Mouse (Mus musculus) CH12.LX (cell line): ENCODE results near the gene Gm20388. TPM values are rescaled to one million over a fixed set of nuclear protein-coding genes. Genes with fewer than 3 reads are reported as not detected.

ENCODE experiments used
- DNase-seq: peaks from one replicate; pipeline ENCODE4 v3.0.0-alpha.2; 2013; ENCODE audit errors: extremely low read depth
- H3K27ac ChIP-seq: 2 replicates; pipeline ENCODE4 v1.5.1; 2012; ENCODE audit warnings: low read depth, mild to moderate bottlenecking, control low read depth, moderate library complexity; ENCODE audit not compliant: insufficient read depth
- H3K27me3 ChIP-seq: replicated peaks from 2 replicates; pipeline ENCODE3; 2012; ENCODE audit warnings: inconsistent platforms
- H3K36me3 ChIP-seq, 2 experiments: replicated peaks in 1 of 2; 2 replicates each; pipeline versions ENCODE3 to v1.6.1; 2012; ENCODE audit warnings: inconsistent platforms in 1 of 2, low read length in 1 of 2, mild to moderate bottlenecking in 1 of 2, mixed read lengths in 1 of 2, moderate library complexity in 1 of 2; ENCODE audit not compliant: control insufficient read depth in 1 of 2, insufficient read depth in 1 of 2
- H3K4me1 ChIP-seq, 2 experiments: 2 replicates each; pipeline ENCODE4 v1.6.1; 2012; ENCODE audit warnings: inconsistent platforms in 1 of 2, moderate library complexity in 1 of 2; ENCODE audit not compliant: insufficient read depth in 2 of 2, control insufficient read depth in 1 of 2
- H3K4me2 ChIP-seq: 2 replicates; pipeline ENCODE4 v1.6.1; 2012; ENCODE audit warnings: low read depth, mild to moderate bottlenecking, control low read depth; ENCODE audit not compliant: poor library complexity, insufficient read depth, severe bottlenecking
- H3K4me3 ChIP-seq, 3 experiments: fragments of 150-350 bp in 1 of 3; sonication (generic) in 1 of 3; replicated peaks in 1 of 3; 2 replicates each; pipeline versions ENCODE3 to v1.5.1; 2011 to 2012; ENCODE audit warnings: low read depth in 2 of 3, low read length in 2 of 3, mild to moderate bottlenecking in 2 of 3, moderate library complexity in 2 of 3, control low read depth in 1 of 3, improper control_type of control experiment in 1 of 3, inconsistent platforms in 1 of 3, mixed read lengths in 1 of 3; ENCODE audit not compliant: poor library complexity in 1 of 3
- H3K79me2 ChIP-seq: replicated peaks from 2 replicates; pipeline ENCODE4 v1.6.1; 2012; ENCODE audit warnings: mild to moderate bottlenecking, moderate library complexity; ENCODE audit not compliant: control insufficient read depth, poor library complexity, insufficient read depth, severe bottlenecking; ENCODE audit errors: extremely low read depth
- H3K9ac ChIP-seq: 2 replicates; pipeline ENCODE4 v1.6.1; 2012; ENCODE audit warnings: low read depth, mild to moderate bottlenecking, control low read depth, moderate library complexity; ENCODE audit not compliant: insufficient read depth
- H3K9me3 ChIP-seq: replicated peaks from 2 replicates; pipeline ENCODE3; 2012; ENCODE audit warnings: low read length, inconsistent platforms, mixed read lengths
- CHD2 ChIP-seq: IDR thresholded peaks from 2 replicates; pipeline ENCODE4 v1.6.1; 2011; ENCODE audit warnings: low read length, improper control_type of control experiment
- E2F4 ChIP-seq: IDR thresholded peaks from 2 replicates; pipeline ENCODE4 v1.6.1; 2011; ENCODE audit warnings: low read depth, low read length, improper control_type of control experiment; ENCODE audit not compliant: insufficient replicate concordance
- ETS1 ChIP-seq: conservative IDR thresholded peaks from 2 replicates; pipeline ENCODE4 v1.6.1; 2012; ENCODE audit warnings: low read depth, mild to moderate bottlenecking, inconsistent platforms, low read length, improper control_type of control experiment, moderate library complexity
- GABPA ChIP-seq: IDR thresholded peaks from 2 replicates; pipeline ENCODE4 v1.6.1; 2012; ENCODE audit warnings: low read depth, low read length, improper control_type of control experiment, inconsistent platforms; ENCODE audit not compliant: insufficient replicate concordance
- HCFC1 ChIP-seq: IDR thresholded peaks from 2 replicates; pipeline ENCODE4 v1.6.1; 2012; ENCODE audit warnings: low read depth, mild to moderate bottlenecking, inconsistent platforms, low read length, improper control_type of control experiment
- JUN ChIP-seq: IDR thresholded peaks from 2 replicates; pipeline ENCODE4 v1.6.1; 2011; ENCODE audit warnings: low read depth, mild to moderate bottlenecking, low read length, improper control_type of control experiment, moderate library complexity; ENCODE audit not compliant: insufficient read depth
- JUND ChIP-seq: conservative IDR thresholded peaks from 2 replicates; pipeline ENCODE4 v1.6.1; 2011; ENCODE audit warnings: low read depth, low read length, improper control_type of control experiment
- KAT2A ChIP-seq: IDR thresholded peaks from 2 replicates; pipeline ENCODE4 v1.6.1; 2012; ENCODE audit warnings: low read length, improper control_type of control experiment, inconsistent platforms; ENCODE audit not compliant: insufficient replicate concordance
- MAFK ChIP-seq: IDR thresholded peaks from 2 replicates; pipeline ENCODE4 v1.6.1; 2011; ENCODE audit warnings: low read length, improper control_type of control experiment; ENCODE audit not compliant: insufficient replicate concordance
- MAX ChIP-seq: IDR thresholded peaks from 2 replicates; pipeline ENCODE4 v1.6.1; 2011; ENCODE audit warnings: low read length, improper control_type of control experiment
- MEF2A ChIP-seq: IDR thresholded peaks from 2 replicates; pipeline ENCODE4 v1.6.1; 2014; ENCODE audit warnings: low read depth, mild to moderate bottlenecking, inconsistent platforms, low read length, improper control_type of control experiment, borderline replicate concordance
- MYC ChIP-seq: IDR thresholded peaks from 2 replicates; pipeline ENCODE4 v1.6.1; 2011; ENCODE audit warnings: low read depth, mild to moderate bottlenecking, improper control_type of control experiment, low read length
- NRF1 ChIP-seq: IDR thresholded peaks from 2 replicates; pipeline ENCODE4 v1.6.1; 2014; ENCODE audit warnings: low read depth, mild to moderate bottlenecking, inconsistent platforms, low read length, improper control_type of control experiment, moderate library complexity
- POLR2A ChIP-seq: IDR thresholded peaks from 2 replicates; pipeline ENCODE4 v1.6.1; 2011; ENCODE audit warnings: low read depth, mild to moderate bottlenecking, improper control_type of control experiment, low read length
- POLR2AphosphoS2 ChIP-seq: IDR thresholded peaks from 2 replicates; pipeline ENCODE4 v1.6.1; 2011; ENCODE audit warnings: low read depth, low read length, improper control_type of control experiment
- RAD21 ChIP-seq: IDR thresholded peaks from 2 replicates; pipeline ENCODE4 v1.6.1; 2011; ENCODE audit warnings: low read depth, mild to moderate bottlenecking, low read length, improper control_type of control experiment, moderate library complexity
- RCOR1 ChIP-seq: conservative IDR thresholded peaks from 2 replicates; pipeline ENCODE4 v1.6.1; 2012; ENCODE audit warnings: low read depth, mild to moderate bottlenecking, inconsistent platforms, low read length, improper control_type of control experiment
- SIN3A ChIP-seq: IDR thresholded peaks from 2 replicates; pipeline ENCODE4 v1.6.1; 2012; ENCODE audit warnings: low read length, improper control_type of control experiment, inconsistent platforms
- SMC3 ChIP-seq: IDR thresholded peaks from 2 replicates; pipeline ENCODE4 v1.6.1; 2011; ENCODE audit warnings: low read depth, low read length, improper control_type of control experiment
- TCF12 ChIP-seq: IDR thresholded peaks from 2 replicates; pipeline ENCODE4 v1.6.1; 2014; ENCODE audit warnings: low read depth, mild to moderate bottlenecking, inconsistent platforms, low read length, improper control_type of control experiment
- UBTF ChIP-seq: IDR thresholded peaks from 2 replicates; pipeline ENCODE4 v1.6.1; 2012; ENCODE audit warnings: low read depth, mild to moderate bottlenecking, inconsistent platforms, low read length, improper control_type of control experiment, moderate library complexity
- USF1 ChIP-seq: IDR thresholded peaks from 2 replicates; pipeline ENCODE4 v1.6.1; 2014; ENCODE audit warnings: low read depth, mild to moderate bottlenecking, inconsistent platforms, low read length, improper control_type of control experiment
- USF2 ChIP-seq: conservative IDR thresholded peaks from 2 replicates; pipeline ENCODE4 v1.6.1; 2011; ENCODE audit warnings: low read depth, low read length, improper control_type of control experiment
- ZC3H11A ChIP-seq: IDR thresholded peaks from 2 replicates; pipeline ENCODE4 v1.6.1; 2012; ENCODE audit warnings: low read depth, mild to moderate bottlenecking, inconsistent platforms, low read length, improper control_type of control experiment
- ZKSCAN1 ChIP-seq: IDR thresholded peaks from 2 replicates; pipeline ENCODE4 v1.6.1; 2012; ENCODE audit warnings: low read depth, inconsistent platforms, low read length, improper control_type of control experiment, borderline replicate concordance
- dilution Hi-C: fragments of 300-500 bp; cut with MboI; formaldehyde crosslinking; loops from 2 replicates; pipeline ENCODE4 v1.14.3; 2020; ENCODE audit warnings: low sequenced_read_pairs; ENCODE audit not compliant: extremely low pct_unique_long_range_greater_than_20kb, extremely low pct_ligation_motif_present
- in situ Hi-C: fragments of 300-500 bp; cut with MboI; formaldehyde crosslinking; loops from 3 replicates; pipeline ENCODE4 v1.14.3; 2019; ENCODE audit warnings: low sequenced_read_pairs, low pct_ligation_motif_present, low pct_unique_long_range_greater_than_20kb, mixed read lengths
- polyA plus RNA-seq: library from polyadenylated mRNA; unstranded; fragments of >175 nt; gene quantifications from 2 replicates; pipeline ENCODE4 v1.2.1, GENCODE M21; 2012; ENCODE audit warnings: low read depth; ENCODE audit not compliant: insufficient read length
- total RNA-seq, 2 experiments: library from RNA; depleted of rRNA; stranded (reverse); fragments of 300-350 nt in 1 of 2; fragments of >200 nt in 1 of 2; gene quantifications; 2 replicates each; pipeline ENCODE4 v1.2.3; 2012 to 2014

The Gm20388 gene
- total and polyA plus RNA-seq, 3 experiments, result 14.8 to 26.3 (median 22.2) TPM

DNA sequence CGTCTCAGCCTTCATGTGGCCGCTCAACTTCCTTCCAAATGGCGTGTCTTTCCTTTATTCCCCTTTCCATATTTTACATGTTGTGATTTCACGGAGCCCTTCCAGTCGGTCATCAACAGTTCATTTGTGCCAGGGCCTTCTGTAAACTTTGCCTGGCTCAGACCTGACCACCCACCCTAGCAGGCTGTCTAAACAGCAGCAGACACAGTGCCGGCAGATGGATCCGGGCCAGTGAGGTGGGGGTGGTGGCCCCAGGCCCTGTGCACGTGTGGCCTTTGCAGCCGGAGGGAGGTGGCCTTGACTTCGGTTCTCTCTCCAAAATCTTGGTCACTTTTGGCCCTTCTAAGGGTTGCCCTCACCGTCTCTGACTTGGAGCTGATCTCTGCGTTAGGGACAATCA lies 940.8 kb downstream of the Gm20388 start:
- Histone ChIP-seq H3K4me1 (0 out of 4 replicates have a peak, but pooled peaks cover 0 to 2% of the 10 kb centered on the region in 2 experiments), H3K9ac (no peak overlapping the region), H3K4me2 (no peak overlapping the region), H3K27ac (no peak overlapping the region), H3K9me3 (peaks cover 21% of the 10 kb centered on the region), H3K79me2 (no peaks in the 10 kb centered on the region)
- DNase-seq, result no peak
- dilution Hi-C loops, result no loop called here
- TF ChIP-seq POLR2A, result no peak
- TF ChIP-seq HCFC1, result no peak
- no peak for TF ChIP-seq USF2
- TF ChIP-seq USF1, result no peak
- no peak for TF ChIP-seq SMC3
- TF ChIP-seq JUND, result no peak
- TF ChIP-seq KAT2A, result no peak
- no peak for TF ChIP-seq RCOR1
- no peak for TF ChIP-seq NRF1
- no peak for TF ChIP-seq POLR2AphosphoS2
- no peak for TF ChIP-seq TCF12
- TF ChIP-seq MYC, result no peak
- TF ChIP-seq MAX, result no peak
- TF ChIP-seq MEF2A, result no peak
- TF ChIP-seq ETS1, result no peak
- no peak for TF ChIP-seq E2F4
- TF ChIP-seq, all 38 proteins: peak for 0
- Histone ChIP-seq H3K36me3 (no peaks in the 10 kb centered on the region), H3K4me3 (no peak overlapping the region), H3K27me3 (peaks cover 68% of the 10 kb centered on the region)
- in situ Hi-C loops, result no loop called here

DNA sequence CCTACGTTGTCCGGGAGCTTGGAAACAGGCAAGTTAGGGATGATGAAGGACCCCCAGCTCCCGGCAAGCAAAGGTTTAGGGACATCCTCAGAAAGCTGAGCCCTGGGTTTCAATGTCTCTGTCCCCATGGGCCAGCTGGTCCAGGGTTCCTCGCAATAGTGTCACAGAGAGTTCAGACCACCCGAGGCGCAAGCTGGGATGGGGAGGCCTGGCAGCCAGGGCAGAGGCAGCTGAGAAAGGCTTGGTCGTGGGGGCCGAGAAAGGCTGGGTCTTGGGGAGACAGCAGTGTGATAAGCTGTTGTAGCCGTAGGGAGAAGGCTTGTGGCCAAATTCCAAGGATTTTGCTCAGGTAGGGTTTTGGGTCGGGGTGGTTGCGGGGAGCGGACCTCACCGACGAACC lies 949.2 kb downstream of the Gm20388 start:
- Histone ChIP-seq H3K4me2 (no peak overlapping the region), H3K79me2 (no peaks in the 10 kb centered on the region), H3K27me3 (peaks cover 58% of the 10 kb centered on the region), H3K4me1 (no peaks in the 10 kb centered on the region), H3K36me3 (no peaks in the 10 kb centered on the region), H3K4me3 (no peak overlapping the region), H3K9ac (no peak overlapping the region), H3K9me3 (peaks cover 9% of the 10 kb centered on the region), H3K27ac (no peak overlapping the region)
- TF ChIP-seq UBTF (no peak), ZKSCAN1 (no peak), TCF12 (no peak), MEF2A (no peak), SMC3 (no peak), RAD21 (no peak), SIN3A (no peak), CHD2 (no peak), MYC (no peak), MAFK (no peak), RCOR1 (no peak), GABPA (no peak), JUN (no peak), ZC3H11A (no peak)
- in situ Hi-C loops, result no loop called here
- DNase-seq, result no peak
- dilution Hi-C loops, result no loop called here
